Mouse (Mus musculus) neutrophil, adult 5-6 weeks (primary cell): Measurements from ENCODE around the gene Dolpp1. TPM values are rescaled to one million over a fixed set of nuclear protein-coding genes. Genes with fewer than 3 reads are reported as not detected.

Experiments
- ATAC-seq: fragments of 151-379, 151-347 bp; 2 replicates; pipeline ENCODE4 v1.8.0; 2017; ENCODE audit warnings: mild to moderate bottlenecking, moderate TSS enrichment; ENCODE audit not compliant: insufficient number of reproducible peaks, poor library complexity, low FRiP score, severe bottlenecking; ENCODE audit errors: extremely low read depth
- total RNA-seq: library from RNA; stranded (forward); fragments of 200-1000 nt; gene quantifications from 2 replicates; pipeline ENCODE4 v1.2.3, GENCODE M21; 2017

Gene Dolpp1
- total RNA-seq, 1 experiment from 2014 or later: 21.2 TPM

- ATAC-seq: no peak
These were observed 19.3 kb upstream of the Dolpp1 start for GRCm38 (mm10) chr2:30372726-30373125.

- ATAC-seq: no peak
These were observed 16.2 kb upstream of the Dolpp1 start for GRCm38 (mm10) chr2:30375893-30376292.

GRCm38 (mm10) chr2:30377721-30378120 is 14.3 kb upstream of the Dolpp1 start:
- ATAC-seq: no peak

DNA sequence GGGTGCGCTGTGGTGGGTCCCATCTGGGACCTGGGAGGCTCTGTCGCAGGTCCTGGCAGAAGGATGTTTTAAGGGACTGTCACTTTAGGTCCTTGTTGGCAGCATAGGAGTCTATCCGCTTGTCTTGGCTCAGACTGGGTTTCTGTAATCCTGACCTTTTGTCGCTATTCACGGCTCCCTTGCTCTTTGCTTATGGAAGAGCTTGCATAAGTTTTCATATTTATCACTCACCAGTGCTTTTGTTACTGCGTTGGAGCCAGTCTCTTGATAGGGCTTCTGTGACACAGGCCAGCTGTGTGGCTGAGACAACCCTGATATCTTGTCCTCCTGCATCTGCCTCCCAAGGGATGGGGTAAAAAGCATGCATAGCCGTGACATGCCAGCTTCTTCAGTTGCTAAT is 12.7 kb upstream of the Dolpp1 start:
- no peak for ATAC-seq

DNA sequence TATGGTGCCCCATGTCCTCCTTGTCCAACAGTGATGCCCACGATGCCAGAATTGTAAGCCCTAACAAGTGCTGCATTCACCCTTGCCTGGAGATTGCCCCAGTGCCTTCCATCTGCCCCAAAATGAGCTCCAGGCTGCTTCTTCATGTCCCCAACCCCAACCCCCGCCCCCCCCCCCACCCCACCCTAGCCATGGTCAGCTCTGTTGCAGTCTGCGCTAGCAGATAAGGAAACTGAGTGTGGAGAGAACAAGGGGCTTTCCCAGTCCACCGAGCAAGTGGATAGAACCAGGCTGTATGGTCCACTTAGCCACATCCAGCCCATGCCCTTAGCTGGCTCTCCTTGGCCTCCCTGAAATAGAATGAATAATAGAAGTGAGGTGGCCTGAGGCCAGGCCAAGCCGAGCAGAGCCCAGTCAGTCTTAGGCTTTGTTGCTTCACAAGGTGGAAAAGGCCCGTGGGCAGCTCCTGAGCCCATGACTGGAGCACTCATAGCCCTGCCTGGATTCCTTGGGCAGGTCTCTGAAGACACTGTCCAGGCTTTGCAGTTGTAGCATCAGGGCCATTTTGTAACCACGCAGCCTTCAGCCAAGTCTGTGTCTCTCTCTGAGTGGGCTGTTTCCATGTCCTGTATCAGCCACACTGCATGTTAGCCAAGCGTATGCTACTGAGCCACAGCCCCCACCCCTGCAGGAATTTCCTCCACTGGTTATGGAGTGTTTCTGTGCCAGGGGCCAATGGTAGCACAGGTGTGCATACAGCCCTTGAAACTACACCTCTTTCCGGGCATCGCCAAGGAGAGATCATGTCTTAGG is 11.3 kb upstream of the Dolpp1 start:
- ATAC-seq: no peak

DNA sequence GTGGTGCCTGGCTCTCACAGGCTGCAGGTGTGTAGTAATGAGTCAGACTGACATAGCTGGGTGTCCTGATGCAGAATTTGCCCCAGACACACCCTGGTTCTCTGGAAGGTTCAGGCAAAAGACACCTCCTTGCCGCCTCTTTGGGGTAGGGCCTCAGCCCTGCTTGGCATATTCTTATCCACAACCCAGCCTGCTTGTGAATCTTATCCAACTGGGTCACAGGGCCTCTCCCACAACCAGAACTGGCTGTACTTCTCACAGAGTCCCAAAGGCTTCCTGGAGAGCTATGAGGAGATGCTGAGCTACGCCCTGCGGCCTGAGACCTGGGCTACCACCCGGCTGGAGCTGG is 10.7 kb upstream of the Dolpp1 start:
- ATAC-seq: no peak

GRCm38 (mm10) chr2:30384814-30385213 is 7.2 kb upstream of the Dolpp1 start:
- no peak for ATAC-seq

- no peak for ATAC-seq
These were observed 6.5 kb upstream of the Dolpp1 start for GRCm38 (mm10) chr2:30385591-30385990.

DNA sequence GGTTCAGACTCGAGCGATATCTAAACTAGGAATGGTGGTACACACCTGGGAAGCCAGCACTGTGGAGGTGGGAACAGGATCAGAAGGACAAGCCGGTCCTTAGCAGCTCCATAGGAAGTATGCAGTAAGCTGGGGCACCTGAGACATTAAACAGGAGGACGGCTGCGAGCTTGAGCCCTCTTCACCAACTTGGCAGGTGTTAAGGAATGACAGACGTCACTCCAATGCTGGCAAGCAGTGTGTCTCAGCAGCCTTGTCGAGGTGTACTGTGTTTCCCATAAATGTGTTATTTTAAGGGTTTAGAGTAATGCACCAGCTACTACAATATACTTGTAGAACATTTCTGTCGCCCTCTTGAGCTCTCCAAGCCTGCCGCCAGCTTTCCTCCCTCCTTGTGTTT is 5.1 kb upstream of the Dolpp1 start:
- no peak for ATAC-seq

GRCm38 (mm10) chr2:30389000-30389399 is 3.1 kb upstream of the Dolpp1 start:
- ATAC-seq: no peak

DNA sequence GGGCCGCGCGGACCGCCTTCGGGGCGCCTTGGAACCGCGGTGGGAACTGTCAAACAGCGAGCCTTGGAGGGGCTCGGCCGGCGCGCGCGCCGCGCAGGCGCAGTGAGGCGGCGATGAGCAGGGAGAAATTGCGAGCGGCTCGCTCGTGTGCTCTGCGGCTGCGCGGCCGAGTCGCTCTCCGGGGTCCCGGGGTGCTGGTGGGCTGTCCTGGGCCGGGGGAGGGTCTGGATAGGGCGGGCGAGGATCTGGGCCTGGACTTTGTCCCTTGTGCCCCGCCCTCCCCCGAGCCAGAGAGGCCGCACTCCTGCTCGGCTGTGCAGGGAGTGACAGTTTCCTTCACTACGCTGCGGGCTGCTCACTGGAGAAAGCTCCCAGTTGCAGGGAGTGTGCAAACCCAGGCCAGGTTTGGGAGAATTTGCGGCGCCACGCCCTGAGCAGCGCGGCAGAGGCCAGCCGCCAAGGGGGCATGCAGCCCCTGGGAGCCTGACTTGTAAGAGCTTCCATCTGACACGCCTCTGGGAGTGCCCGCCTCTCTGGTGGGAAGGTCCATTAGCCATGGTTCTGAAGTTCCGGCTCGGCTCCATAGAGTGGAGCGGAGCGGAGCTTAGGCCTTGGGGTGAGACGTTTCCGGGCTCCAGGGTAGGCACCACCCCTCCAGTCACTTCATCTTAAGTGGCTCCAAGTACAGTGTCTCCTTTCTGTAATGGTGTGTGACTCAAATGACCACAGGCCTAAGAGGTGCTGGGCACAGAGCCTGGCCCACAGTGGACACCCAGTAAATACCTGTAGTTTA is 719 bp downstream of the Dolpp1 start:
- ATAC-seq: no peak

- no peak for ATAC-seq
These were observed 1.3 kb downstream of the Dolpp1 start for GRCm38 (mm10) chr2:30393370-30393656.

DNA sequence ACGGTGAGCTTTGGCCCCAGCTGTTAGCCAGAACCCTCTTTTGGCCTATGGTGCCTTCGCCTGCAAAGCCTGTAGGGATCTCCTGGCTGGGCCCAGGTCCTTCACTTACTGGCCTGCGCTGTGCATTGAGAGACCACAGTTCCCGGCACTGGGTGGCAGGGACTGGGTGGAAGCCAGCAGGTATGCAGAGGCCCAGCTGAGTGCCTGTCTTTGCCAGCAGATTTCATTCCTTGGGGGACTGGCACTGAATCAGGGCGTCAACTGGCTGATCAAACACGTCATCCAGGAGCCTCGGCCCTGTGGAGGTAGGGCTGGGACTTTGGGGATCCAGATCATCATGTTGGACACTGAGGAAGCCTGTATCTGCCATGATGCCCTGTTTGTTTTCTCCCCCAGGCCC is 3.7 kb downstream of the Dolpp1 start:
- ATAC-seq: no peak

DNA sequence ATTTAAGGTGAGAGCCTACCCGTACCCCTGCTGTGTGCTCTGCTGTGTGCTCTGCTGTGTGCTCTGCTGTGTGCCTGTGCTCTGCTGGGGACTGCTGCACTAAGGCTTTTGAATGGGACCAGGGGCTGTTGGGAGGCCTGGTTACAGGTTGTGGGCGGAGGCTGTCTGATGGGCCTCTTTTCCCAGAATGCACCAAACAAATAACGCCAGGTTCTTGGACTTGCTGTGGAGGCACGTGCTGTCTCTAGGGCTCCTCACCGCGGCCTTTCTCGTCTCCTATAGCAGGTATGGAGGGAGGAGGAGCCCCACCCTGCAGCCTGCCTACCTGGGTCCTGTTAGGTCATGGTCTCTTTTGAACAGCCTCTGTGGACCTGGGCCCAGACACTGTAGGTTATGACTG is 4.2 kb downstream of the Dolpp1 start:
- no peak for ATAC-seq

GRCm38 (mm10) chr2:30397986-30398512 is 6.0 kb downstream of the Dolpp1 start:
- ATAC-seq: no peak

GRCm38 (mm10) chr2:30399191-30400171 is 7.4 kb downstream of the Dolpp1 start:
- no peak for ATAC-seq

DNA sequence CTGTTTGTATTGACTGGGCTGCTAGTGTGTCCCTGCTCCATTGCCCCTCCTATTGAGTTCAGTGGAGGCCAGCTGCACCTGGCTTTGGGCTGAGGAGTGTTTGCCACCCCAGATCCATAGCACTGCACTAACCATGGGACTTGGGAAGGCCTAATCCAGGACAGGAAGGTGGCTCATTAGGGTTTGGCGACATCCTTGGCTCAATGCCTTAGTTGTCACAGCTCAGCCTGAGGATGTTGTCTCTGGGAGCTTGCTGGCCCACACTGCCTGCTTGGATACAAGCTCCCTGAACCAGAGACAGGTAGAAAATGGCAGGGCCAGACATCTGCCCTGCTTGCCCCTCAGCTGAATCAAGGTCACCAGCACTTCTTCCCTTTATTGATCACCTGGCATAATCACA is 9.5 kb downstream of the Dolpp1 start:
- no peak for ATAC-seq

DNA sequence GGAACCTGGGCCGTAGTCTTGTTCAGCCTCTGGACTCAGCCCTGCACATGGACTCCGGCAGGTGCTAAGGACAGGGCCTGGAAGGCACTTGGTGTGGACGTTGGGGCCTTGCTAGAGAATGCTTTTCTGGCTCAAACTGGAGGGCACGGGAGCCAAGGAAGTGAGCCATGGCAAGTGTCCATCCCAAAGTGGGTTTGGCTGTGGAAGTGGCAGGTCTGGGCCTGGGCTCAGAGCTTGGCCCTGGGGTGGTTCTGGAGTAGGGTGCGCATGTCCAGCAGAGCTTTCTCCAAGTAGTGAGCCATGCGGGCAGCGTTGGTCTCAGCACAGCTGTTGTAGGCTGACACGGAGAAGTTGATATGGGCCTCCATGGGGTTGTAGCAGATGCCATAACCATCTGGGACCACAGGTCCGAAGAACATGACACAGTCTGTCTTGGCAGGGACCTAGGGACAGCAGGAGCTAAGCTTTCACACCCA is 10.3 kb downstream of the Dolpp1 start:
- ATAC-seq: no peak

DNA sequence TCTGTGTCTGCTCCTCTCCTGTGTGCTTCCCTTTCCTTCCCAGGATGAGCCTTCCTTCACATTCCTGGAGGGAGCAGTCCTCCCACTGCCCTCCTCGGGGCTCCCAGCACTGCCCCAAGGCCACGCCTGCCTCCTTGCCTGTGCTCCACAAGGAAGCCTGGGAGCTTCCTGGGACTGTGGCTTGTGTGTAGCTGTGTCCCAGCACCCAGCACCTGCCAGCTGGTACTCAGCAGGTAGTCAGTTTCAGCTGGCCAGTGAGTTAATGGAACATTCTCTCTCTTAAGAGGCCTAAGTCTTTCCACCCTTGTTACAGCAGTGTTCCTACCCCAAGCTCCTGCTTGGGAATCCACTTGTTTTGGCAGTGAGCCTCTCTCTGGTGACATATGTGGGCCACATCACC is 10.8 kb downstream of the Dolpp1 start:
- no peak for ATAC-seq
